Mouse (Mus musculus) forebrain, postnatal 0 days (tissue): ENCODE data around the gene Zyx. TPM values are rescaled to one million over a fixed set of nuclear protein-coding genes. Genes with fewer than 3 reads are reported as not detected.

ENCODE experiments used
- ATAC-seq: fragments of 200-750 bp; cut with Nextera tagmentation; 2 replicates; pipeline ENCODE4 v1.8.0; 2017; ENCODE audit warnings: mild to moderate bottlenecking, moderate library complexity
- DNase-seq: peaks from one replicate; pipeline ENCODE4 v3.0.0-alpha.2; 2015
- H3K27ac ChIP-seq: fragments of 300-500 bp; sonication (generic); 2 replicates; pipeline ENCODE4 v1.5.1; 2014; ENCODE audit warnings: low read depth, mild to moderate bottlenecking, antibody characterized with exemption, low read length, moderate library complexity, mixed read lengths
- H3K27me3 ChIP-seq: fragments of 300-500 bp; sonication (generic); 2 replicates; pipeline ENCODE4 v1.6.1; 2014; ENCODE audit warnings: mild to moderate bottlenecking, low read length, mixed read lengths; ENCODE audit not compliant: insufficient read depth
- H3K36me3 ChIP-seq: fragments of 300-500 bp; sonication (generic); 2 replicates; pipeline ENCODE4 v1.6.1; 2014; ENCODE audit warnings: mild to moderate bottlenecking, moderate library complexity; ENCODE audit not compliant: insufficient read depth
- H3K4me1 ChIP-seq: fragments of 300-500 bp; sonication (generic); 2 replicates; pipeline ENCODE4 v1.6.1; 2014; ENCODE audit warnings: antibody characterized with exemption; ENCODE audit not compliant: insufficient read depth
- H3K4me2 ChIP-seq: fragments of 300-500 bp; sonication (generic); 2 replicates; pipeline ENCODE4 v1.6.1; 2014; ENCODE audit warnings: low read depth, mild to moderate bottlenecking, moderate library complexity
- H3K4me3 ChIP-seq: fragments of 300-500 bp; sonication (generic); 2 replicates; pipeline ENCODE4 v1.5.1; 2014; ENCODE audit warnings: low read depth, low read length, mixed read lengths
- H3K9ac ChIP-seq: fragments of 300-500 bp; sonication (generic); 2 replicates; pipeline ENCODE4 v1.6.1; 2014; ENCODE audit warnings: mild to moderate bottlenecking
- H3K9me3 ChIP-seq: fragments of 300-500 bp; sonication (generic); 2 replicates; pipeline ENCODE4 v1.6.1; 2016; ENCODE audit warnings: low read length
- CTCF ChIP-seq: sonication (generic); IDR thresholded peaks from 2 replicates; pipeline ENCODE4 v1.5.1; 2016; ENCODE audit warnings: antibody characterized with exemption, control low read depth, low read depth
- WGBS: fragments of 180-500 bp; shearing (Covaris S2); extraction: QIAGEN DNeasy Blood & Tissue Kit; methylation state at CpG from one replicate; pipeline ENCODE4 v1.1.7; 2014; 5-methylcytosine and 5-hydroxymethylcytosine counted together
- polyA plus RNA-seq: library from polyadenylated mRNA; unstranded; fragments of >200 nt; fragmentation: Nextera tagmentation; extraction: Ambion mirVana; gene quantifications from 2 replicates; pipeline ENCODE4 v1.2.1, GENCODE M21; 2015
- total RNA-seq: library from RNA; depleted of rRNA; stranded (reverse); fragments of >200 nt; gene quantifications from 2 replicates; pipeline ENCODE4 v1.2.3, GENCODE M21; 2014; rRNA removed

The Zyx gene
- total and polyA plus RNA-seq, 2 experiments from 2014 or later = 35.6 to 51.6 TPM

DNA sequence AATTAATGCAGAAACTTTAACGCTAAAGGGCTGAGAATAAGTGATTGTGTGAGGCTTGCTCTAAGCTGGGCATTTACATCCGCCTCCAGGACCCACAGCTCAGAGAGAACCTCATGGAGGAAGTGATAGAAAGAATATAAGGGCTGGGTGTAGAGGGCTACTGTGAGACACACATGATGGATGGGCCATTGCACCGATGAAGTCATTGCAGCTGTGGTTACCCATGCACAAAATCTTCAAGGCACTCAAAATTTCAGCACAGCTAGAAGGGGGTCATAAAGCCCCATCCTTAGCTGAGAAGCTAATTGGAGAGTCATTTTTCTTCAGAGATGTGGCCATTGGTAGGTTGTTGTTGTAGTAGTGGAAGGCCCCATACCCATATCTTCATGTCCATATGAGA, 48.9 kb downstream of the Zyx start:
- H3K27me3 ChIP-seq = no peaks in the 10 kb centered on the region
- no peaks in the 10 kb centered on the region for H3K9me3 ChIP-seq
- H3K4me1 ChIP-seq = no peaks in the 10 kb centered on the region
- TF ChIP-seq CTCF = no peak
- H3K4me3 ChIP-seq = no peak overlapping the region
- no peak overlapping the region for H3K4me2 ChIP-seq
- ATAC-seq (no peak), DNase-seq (no peak)
- 91% methylated on average over 3 of the region's 3 CpGs for WGBS
- H3K36me3 ChIP-seq = no peaks in the 10 kb centered on the region
- no peak overlapping the region for H3K9ac ChIP-seq
- no peak overlapping the region for H3K27ac ChIP-seq

DNA sequence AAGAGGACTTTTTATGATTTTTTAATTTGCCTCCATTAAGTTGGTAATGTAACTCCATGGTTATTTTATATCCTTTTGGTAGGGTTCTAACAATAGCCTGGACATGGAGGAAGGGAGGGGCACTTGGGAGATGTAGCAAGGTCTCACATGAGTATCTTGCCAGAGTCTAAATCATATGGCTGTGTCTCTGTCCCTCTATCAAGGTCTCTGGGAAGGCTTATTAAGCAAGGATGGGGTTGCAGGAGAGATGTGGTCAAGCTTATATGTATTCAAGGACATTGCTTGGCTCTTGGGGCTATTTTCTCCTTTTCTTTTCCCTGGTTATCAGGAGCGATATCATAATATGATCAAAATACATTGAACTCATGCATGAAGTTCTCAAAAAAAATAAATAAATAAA, 49.6 kb downstream of the Zyx start:
- Histone ChIP-seq H3K27me3 (no peaks in the 10 kb centered on the region), H3K27ac (no peak overlapping the region), H3K4me1 (no peaks in the 10 kb centered on the region), H3K9ac (no peak overlapping the region), H3K36me3 (no peaks in the 10 kb centered on the region), H3K4me3 (no peak overlapping the region), H3K9me3 (no peaks in the 10 kb centered on the region), H3K4me2 (no peak overlapping the region)
- 96% methylated on average over 1 of the region's 1 CpGs for WGBS
- no peak for TF ChIP-seq CTCF
- no peak for DNase-seq
- no peak for ATAC-seq

DNA sequence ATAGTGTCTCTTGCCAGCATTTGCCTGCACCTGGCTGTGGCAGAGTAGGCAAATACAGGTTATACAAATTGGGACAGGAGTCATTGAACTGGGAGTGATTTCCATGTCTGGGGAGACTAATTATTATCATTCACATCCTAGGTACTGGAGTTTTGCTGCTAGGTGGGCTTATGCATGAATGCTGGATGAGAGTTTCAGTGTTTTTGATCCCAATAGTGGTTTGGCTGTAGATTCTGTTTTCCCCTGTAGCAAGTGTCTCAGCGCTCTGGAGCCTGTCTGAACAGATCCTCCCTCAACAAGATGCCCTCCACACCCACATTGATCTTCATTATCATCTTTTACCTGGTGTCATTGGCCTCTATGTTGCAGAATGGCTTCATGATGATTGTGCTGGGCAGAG, 50.5 kb downstream of the Zyx start, which contains the start of gene Tas2r143:
TSS of gene Tas2r143 (plus strand) at position 301 of the 400 bp plus-strand sequence.
- 89% methylated on average over 1 of the region's 1 CpGs for WGBS
- ATAC-seq (no peak), DNase-seq (no peak)
- Histone ChIP-seq H3K4me2 (no peak within 1 kb of the TSS), H3K27me3 (no peaks in the 10 kb centered on the region), H3K4me1 (no peaks in the 10 kb centered on the region), H3K4me3 (no peak within 1 kb of the TSS), H3K9me3 (no peaks in the 10 kb centered on the region), H3K27ac (no peak within 1 kb of the TSS), H3K9ac (no peak within 1 kb of the TSS), H3K36me3 (no peaks in the 10 kb centered on the region)
- no peak for TF ChIP-seq CTCF

DNA sequence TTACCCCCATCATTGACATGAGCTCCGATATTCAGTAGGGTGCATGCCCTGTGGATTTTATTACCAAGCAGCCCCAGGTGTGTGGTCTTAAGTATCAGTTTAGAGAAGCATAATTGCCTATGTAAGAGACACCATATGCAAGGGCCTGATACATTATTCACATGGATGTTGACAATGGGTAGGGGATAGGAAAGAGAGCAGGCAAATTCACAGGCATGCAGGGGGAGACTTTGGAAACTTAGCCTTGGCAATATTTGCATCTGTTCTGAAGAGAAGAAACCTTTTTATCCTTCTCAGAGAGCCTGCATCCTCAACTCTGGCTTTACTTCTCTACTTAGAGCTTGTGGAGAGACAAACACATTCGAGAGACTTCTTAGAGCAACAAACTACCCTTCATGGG, 55.7 kb downstream of the Zyx start, which contains the start of gene Tas2r135:
TSS of gene Tas2r135 (plus strand) at position 301 of the 400 bp plus-strand sequence.
- 90% methylated on average over 2 of the region's 2 CpGs for WGBS
- no peaks in the 10 kb centered on the region for H3K4me1 ChIP-seq

More for the DNA sequence above, 55.7 kb downstream of the Zyx start, which contains the start of gene Tas2r135:
- no peak within 1 kb of the TSS for H3K27ac ChIP-seq
- H3K4me3 ChIP-seq = no peak within 1 kb of the TSS
- DNase-seq (no peak), ATAC-seq (no peak)
- TF ChIP-seq CTCF = no peak
- H3K9me3 ChIP-seq = no peaks in the 10 kb centered on the region
- H3K36me3 ChIP-seq = no peaks in the 10 kb centered on the region
- H3K27me3 ChIP-seq = no peaks in the 10 kb centered on the region
- no peak within 1 kb of the TSS for H3K9ac ChIP-seq
- no peak within 1 kb of the TSS for H3K4me2 ChIP-seq

Other genes with a start within 250 kb of the Zyx start
- gene Tas2r139, start 208.7 kb upstream of the Zyx start, total RNA-seq = not detected in 2 replicates
- not detected in 2 replicates for gene Tas2r139, start 208.7 kb upstream of the Zyx start, polyA plus RNA-seq
- gene Tas2r144, start 134.3 kb upstream of the Zyx start, total RNA-seq = not detected in 2 replicates
- gene Tas2r144, start 134.3 kb upstream of the Zyx start, polyA plus RNA-seq = not detected in 2 replicates
- gene Gstk1, start 103.7 kb upstream of the Zyx start, total RNA-seq = 6.8 and 7.3 TPM in 2 replicates
- 9.4 and 9.8 TPM in 2 replicates for gene Gstk1, start 103.7 kb upstream of the Zyx start, polyA plus RNA-seq
- not detected in 2 replicates for gene Tmem139, start 87.7 kb upstream of the Zyx start, total RNA-seq
- 0.24 TPM in 1 of 2 replicates, not detected in the other for gene Tmem139, start 87.7 kb upstream of the Zyx start, polyA plus RNA-seq
- gene Casp2, start 84.6 kb upstream of the Zyx start, total RNA-seq = 35.0 and 54.0 TPM in 2 replicates
- gene Casp2, start 84.6 kb upstream of the Zyx start, polyA plus RNA-seq = 21.3 and 24.7 TPM in 2 replicates
- gene Clcn1, start 62.9 kb upstream of the Zyx start, total RNA-seq = 1.8 and 3.3 TPM in 2 replicates
- gene Clcn1, start 62.9 kb upstream of the Zyx start, polyA plus RNA-seq = 0.55 and 0.74 TPM in 2 replicates
- 59.2 and 72.2 TPM in 2 replicates for gene Fam131b, start 25.0 kb upstream of the Zyx start, total RNA-seq
- gene Fam131b, start 25.0 kb upstream of the Zyx start, polyA plus RNA-seq = 5.3 and 5.6 TPM in 2 replicates
- 0.62 and 0.86 TPM in 2 replicates for gene Epha1, start 23.6 kb downstream of the Zyx start, total RNA-seq
- 0.20 and 0.67 TPM in 2 replicates for gene Epha1, start 23.6 kb downstream of the Zyx start, polyA plus RNA-seq
- gene Tas2r143, start 50.6 kb downstream of the Zyx start, total RNA-seq = not detected in 2 replicates
- gene Tas2r143, start 50.6 kb downstream of the Zyx start, polyA plus RNA-seq = not detected in 2 replicates
- gene Tas2r135, start 55.8 kb downstream of the Zyx start, total RNA-seq = 0.77 TPM in 1 of 2 replicates, not detected in the other
- gene Tas2r135, start 55.8 kb downstream of the Zyx start, polyA plus RNA-seq = not detected in 2 replicates
- not detected in 2 replicates for gene Tas2r126, start 84.9 kb downstream of the Zyx start, total RNA-seq
- gene Tas2r126, start 84.9 kb downstream of the Zyx start, polyA plus RNA-seq = not detected in 2 replicates
- not detected in 2 replicates for gene Olfr458, start 115.6 kb downstream of the Zyx start, total RNA-seq
- gene Olfr458, start 115.6 kb downstream of the Zyx start, polyA plus RNA-seq = not detected in 2 replicates
- gene Olfr457, start 126.7 kb downstream of the Zyx start, total RNA-seq = not detected in 2 replicates
- gene Olfr457, start 126.7 kb downstream of the Zyx start, polyA plus RNA-seq = not detected in 2 replicates
- 0.15 TPM in 1 of 2 replicates, not detected in the other for gene Olfr456, start 137.6 kb downstream of the Zyx start, total RNA-seq
- gene Olfr456, start 137.6 kb downstream of the Zyx start, polyA plus RNA-seq = not detected in 2 replicates
- gene Olfr455, start 198.0 kb downstream of the Zyx start, total RNA-seq = not detected in 2 replicates
- not detected in 2 replicates for gene Olfr455, start 198.0 kb downstream of the Zyx start, polyA plus RNA-seq
- gene Tcaf3, start 248.1 kb downstream of the Zyx start, total RNA-seq = not detected in 2 replicates
- gene Tcaf3, start 248.1 kb downstream of the Zyx start, polyA plus RNA-seq = not detected in 2 replicates